Mouse (Mus musculus) WW6 (cell line): Measurements from ENCODE around the gene Gpsm1.

ENCODE experiments used
- DNase-seq: peaks from one replicate; pipeline ENCODE4 v3.0.0-alpha.2; 2013; ENCODE audit warnings: low read depth, low spot score

Gpsm1 gene

DNA sequence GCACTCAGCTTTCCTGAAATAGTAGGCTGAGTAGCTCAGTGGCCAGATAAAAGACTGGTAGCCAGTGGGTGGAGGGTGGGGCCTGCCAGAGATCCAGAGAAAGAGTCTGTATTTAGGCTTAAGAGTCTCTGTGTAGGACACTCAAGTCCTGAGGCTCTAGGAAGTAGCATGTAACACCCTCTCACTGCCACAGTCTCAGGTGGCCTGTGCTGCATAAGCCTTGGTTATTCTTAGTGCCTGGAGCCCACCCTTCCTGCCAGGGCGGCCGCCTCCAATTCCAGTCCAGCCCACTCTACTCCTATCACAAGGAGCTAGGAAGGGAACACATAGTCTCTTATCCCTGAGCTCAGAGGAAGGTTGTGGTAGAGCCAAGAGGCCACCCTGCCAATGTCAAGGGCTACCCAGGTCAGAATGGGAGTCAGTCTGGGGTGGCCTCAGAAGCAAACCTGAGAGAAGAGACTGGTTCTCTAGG is 26.2 kb downstream of the Gpsm1 start:
- DNase-seq, result no peak

DNA sequence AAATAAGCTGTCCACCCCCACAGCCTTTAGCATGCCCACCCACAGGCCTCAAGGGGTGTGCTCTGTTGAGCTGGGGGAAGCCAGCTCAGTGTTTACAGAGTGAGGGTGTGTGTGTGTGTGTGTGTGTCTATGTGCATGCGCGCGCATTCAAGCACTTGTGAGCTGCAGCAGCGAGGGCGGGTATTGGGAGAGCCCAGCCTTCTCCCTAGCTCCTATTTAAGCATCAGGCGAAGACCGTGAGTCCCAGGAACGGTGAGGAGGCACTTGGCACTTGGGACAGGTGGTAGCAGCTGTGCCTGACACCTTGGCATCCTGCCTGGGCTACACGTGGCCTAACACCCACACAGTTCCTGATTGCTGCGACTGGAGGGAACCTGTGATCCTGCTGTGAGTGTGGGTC is 26.7 kb downstream of the Gpsm1 start:
- no peak for DNase-seq

DNA sequence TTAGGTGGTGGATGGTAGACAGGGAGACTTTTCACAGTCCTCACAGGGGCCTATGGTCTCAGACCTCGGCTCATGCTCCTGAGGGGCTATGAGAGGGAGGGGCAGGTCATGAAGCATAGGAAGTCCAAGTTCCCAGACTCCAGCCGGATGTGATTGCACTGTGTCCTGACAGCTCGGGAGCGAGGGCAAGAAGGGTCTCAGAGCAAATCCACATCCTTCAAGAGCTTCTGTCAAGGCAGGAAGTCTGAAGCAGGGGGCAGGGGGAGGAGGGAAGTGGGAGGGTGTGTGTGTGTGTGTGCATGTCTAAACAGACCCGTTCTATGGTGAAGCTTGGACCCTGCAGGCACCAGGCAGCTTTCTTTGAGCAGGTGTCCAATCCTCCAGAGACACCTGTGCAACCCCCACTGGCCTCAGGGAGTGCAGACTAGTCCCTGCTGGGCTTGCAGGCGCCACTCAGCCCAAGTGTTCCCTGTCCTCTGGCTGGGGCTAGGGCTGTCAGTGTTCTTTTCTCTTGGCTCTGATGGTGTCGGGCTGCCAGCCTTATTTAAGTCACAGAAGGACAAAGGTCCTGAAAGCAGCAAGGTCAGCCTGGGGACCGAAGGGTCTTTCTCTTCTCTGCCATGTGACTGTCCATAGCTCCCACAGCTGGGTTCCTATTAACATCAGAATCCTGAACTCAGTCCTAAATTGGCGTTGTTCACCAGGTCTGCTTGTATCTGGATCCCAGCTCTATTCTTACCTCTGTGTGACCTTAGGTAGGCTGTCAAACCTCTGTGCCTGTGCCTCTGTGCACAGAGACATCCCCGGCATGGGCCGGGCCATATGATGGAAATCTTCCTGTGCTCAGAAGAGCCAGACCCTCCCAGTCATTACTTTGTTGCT is 27.5 kb downstream of the Gpsm1 start:
- no peak for DNase-seq

DNA sequence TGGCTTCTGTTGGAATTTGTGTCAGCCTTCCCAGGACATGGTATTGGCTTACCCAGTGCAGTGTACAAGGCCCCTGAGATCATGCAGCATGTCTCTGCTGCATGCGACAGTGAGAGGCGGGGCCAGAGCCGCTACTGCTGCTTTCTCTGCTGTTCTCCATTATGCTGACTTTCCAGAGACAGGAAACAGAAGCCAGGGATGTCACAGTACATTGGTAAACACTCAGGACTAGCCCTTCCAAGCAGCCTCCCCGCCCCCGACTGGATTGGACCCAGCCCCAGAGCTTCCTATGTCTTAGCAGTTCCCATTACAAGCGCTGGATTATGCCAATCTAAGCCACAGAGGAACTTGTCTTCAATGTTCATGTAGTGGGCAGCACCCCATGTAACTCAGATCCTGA is 32.9 kb downstream of the Gpsm1 start:
- DNase-seq, result no peak

DNA sequence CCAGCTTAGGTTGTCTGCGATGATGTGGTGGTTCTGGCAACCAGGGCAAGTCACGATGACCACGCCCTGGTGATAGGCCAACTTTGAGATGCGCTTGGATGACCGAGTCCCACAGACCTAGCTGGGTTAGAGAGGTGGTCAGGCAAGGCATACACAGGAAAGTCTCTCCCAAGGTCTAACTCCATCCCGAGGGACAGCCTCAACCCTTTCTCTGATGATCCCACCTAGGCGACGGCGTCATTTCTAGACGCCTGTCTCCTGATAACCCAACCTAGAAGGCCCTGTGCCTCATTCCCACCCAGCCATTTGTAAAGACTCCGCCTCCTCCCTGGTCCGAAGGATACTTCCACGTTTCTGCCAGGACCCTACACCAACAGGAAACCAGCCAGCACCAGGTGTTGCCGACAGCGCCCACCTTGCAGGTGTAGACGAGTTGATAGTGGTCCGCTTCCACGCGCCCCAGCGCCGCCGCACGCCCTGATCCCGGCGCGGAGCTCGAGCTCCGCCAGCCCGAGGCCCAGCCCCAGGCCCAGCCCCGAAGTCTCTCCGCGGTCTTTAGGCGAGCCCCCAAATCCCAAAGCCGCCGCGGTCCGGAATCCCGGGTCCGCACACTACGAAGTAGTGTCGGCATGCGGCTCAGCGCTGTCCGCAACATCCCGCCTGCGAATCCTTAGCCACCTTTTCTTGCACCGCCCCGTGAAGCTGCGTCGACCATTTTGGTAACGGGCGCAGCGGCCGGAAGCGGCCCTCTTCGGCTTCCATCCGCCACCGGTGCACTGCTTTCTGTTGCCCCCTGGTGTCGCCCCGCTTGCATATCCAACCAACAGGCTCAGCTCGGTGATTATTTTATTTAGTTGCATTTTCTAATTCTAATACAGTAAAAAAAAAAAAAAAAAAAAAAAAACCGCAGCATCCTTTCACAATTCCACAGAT is 36.3 kb downstream of the Gpsm1 start, which contains the start of gene Dnlz:
Dnlz (minus strand) TSS at position 753 of the 933 bp plus-strand sequence.
- peak; percentile 77 for DNase-seq

DNA sequence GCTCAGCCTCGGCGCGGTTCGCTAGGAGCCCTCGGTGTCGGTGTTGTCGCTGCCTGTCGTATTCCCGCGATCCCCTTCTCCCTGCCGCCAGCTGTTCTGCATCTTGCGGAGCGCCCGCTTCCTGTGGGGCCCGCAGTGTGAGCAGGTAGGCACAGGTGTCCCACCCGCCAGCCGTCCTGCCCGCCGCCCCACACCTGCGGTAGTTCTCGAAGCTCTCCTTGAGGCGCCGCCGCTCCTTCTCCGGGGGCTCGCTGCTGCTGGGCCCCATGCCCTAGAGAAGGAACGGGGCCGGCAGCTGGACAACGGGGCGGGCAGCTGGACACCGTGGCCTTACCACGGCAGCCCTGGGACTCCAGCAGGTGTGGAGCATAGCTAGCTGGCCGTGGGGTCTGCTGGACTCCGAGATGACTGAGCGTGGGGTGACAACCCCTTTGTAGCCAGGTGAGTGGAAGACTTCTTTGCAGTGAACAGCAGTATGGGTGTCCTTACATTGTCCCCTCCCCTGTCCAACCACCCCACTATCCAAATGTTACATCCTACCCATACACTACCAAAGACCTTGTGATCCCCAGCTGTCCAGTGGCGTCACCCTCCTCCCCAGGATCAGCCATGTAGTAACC is 37.1 kb downstream of the Gpsm1 start:
- DNase-seq, result no peak

DNA sequence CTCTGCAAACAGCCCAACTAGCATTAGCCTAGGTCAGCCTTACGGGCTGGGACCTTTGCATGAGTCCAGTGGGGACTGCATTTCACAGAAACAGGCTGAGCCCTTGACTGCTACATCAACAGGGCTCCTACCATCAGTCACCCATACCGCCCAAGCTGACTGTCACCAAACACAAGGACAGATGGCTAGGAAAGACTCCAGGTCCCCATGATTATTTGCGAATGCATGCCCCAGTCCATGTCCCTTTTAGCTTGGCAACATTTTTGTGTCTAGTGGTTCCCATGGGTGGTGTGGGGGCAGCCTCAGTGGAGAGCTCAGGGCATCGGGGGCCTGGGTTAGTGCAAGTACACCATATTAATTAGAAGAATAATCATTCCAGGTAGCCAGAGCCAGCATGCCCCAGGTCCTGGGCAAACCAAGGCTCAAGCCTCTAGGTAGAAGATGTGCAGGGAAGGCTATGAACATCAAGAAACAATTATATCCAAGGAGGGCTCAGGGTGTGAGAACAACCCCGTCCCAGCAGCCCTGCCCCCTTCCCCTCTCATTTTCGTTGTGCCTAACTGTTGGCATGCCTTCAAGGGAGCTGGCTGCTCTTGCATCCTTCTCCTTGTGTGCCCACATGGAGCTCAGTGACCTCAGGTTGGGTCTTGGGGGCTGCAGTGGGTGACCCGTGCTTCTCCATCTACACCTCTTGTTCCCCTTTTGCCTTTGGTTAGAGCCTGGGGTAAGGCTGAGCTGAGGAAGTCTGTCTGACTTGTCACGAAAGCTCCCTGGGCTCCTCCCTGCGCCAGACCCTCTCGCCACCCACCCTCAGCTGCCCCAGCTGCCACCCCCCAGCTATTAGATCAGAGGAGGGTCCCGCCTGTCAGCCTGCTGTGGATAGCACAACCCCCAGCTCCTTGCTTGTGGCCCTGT is 38.0 kb downstream of the Gpsm1 start:
- no peak for DNase-seq

DNA sequence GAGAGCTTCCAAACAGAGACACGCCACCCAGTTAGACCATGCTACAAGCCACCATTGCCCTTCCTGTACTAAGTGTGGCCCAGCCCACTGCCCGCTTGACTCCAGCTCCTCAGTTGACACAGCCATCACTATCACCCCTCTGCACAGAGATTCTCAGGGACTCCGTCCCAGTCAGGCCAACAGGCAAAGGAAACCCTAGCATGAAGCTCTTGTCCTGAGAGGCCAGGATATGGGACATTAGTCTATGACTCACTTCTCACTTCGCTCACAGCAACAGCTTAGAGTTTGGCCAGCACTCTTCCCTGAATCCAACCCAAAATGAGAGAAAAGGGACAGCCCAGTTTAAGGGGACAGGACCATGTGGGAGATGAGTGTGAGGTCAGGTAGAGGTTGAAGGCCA is 39.1 kb downstream of the Gpsm1 start:
- no peak for DNase-seq

DNA sequence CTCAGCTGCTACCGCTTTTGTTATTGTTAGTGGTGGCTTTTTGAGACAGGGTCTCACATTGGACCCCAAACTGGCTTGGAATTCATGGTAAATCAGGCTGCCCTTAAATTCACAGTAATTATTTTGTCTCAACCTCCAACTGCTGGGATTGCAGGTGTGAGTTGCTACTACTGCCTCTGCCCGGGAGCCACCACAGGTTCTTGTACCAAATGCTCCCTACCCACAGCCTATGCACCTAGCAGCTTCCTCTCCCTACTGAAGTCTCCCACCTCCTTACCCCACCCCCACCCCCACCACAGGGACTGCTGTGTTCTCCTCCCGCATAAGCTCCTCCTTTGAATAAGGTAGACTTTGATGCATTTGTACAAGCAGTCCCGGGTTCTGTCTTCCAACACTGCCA is 40.9 kb downstream of the Gpsm1 start:
- no peak for DNase-seq

DNA sequence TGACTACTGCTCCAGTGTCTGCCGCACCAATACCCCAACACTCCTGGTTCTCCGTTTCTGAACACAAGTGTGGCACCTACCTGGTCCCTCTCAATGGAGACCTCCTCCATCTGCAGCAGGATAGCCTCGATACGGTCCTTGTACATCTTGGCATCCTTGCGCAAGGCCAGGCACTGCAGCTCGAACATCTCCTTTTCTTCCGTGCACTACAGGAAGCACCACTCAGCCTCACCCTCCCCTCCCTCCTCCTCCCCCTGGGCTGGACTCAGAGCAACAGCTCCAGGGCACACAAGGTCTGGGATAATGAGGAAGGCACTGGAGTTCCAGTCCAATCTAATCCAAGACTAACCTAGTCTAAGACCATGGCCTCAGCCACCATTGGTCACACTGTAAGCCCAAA is 41.4 kb downstream of the Gpsm1 start:
- no peak for DNase-seq

DNA sequence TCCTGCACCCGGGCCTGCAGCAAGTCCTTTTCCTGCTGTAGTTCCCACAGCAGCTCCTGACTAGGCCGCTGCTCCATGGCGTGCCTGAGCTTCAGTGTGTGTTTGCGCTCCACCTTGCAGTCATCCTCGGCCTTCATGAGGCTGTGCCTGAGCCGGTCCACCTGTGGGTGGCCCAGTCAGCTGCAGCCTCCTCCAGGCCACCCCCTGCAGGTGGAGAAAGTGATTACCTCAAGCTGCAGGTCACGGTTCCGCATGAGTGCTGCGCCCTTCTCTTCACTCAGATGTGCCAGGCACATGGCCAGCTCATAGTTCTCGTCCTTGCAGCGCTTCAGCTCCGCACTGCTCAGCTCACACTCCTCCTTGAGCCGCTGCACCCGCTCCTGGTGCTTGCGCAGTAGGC is 42.2 kb downstream of the Gpsm1 start:
- DNase-seq, result no peak

DNA sequence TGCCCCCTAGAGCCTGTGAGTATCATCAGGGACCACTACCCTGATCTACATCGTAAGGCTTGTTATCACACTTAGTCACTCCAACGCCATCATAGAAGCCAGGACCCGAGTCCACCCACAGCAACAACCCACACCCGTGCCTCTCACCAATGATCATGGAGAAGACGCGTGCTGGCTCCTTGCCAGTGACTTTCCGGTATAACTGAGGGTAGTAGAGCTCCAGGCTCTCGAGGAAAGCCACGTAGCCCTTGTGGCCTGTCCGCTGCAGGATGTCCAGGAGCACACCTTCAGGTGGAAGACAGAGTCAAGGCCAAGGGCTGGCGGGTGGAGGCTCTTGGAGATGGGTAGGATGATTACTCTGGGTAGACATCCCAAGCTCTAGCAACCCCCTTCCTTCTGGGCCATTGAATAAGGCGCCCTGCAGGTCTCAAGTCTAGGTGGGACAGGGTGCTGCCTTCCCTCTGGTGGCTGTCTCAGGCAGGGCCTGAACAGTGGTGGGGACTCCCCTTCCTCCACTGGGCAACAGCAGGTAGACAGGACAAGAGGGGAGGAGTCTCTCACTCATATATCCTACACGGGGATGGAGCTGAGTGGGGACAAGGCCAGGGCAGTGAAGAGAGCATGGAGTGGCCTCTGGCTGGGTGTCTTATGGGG is 43.5 kb downstream of the Gpsm1 start:
- no peak for DNase-seq

DNA sequence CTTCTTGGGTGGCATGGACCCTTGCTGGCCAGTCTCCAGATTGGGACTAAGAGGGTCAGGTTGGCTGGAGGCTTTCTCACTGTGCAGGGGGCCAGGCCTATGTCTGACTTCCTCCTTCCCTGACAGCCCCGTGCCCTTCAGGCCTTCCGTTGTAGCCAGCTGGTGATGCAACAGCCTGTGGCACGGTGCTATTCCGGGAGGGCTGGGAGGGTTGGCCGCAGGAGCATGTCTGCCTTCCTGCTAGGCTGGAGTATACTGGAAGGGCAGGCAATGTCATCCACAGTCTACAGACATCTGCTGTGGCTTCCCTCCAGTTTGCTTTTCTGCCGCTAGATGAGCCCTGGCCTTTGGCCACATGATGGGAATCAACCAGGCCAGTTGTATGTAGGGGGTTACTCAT is 44.7 kb downstream of the Gpsm1 start:
- DNase-seq, result no peak

DNA sequence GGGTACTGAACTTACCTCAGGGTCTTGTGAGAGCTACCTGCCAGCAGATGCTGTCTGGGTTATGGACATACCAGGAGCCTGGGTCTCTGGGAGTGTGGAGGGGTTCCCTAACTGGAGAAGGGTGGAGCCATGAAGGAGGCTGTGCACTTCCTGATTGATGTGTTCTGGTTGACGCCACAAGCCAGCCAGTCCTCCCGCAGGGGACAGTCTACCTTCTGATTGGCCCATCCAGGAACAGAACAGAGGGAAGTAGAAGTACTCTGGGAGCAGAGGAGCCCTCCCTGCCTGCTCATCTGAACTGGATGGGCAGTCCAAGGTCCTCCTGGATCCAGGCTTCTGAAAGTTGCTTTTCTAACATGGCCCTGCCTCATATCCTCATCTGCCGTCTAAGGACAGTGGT is 45.5 kb downstream of the Gpsm1 start, which contains the start of gene Card9:
Card9 (minus strand) TSS at position 147 of the 400 bp plus-strand sequence.
- no peak for DNase-seq

DNA sequence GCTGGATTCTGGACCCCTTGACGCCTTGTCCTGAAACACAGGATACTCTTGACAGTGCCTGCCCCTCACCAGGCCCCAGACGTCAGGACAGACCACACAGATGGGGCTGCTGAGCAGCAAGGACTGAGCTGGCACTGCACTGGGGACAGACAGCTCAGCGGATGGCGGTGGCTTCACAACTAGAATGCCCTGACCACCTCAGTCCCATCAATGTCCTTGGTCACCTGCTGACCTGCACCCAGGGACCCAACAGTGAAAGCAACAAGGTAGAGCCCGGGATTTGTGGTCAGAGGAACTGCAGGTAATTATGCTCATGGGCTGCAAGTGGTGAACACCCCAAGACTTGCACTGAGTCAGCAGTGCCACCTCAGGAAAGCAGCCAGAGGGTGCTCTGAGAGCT is 47.7 kb downstream of the Gpsm1 start:
- no peak for DNase-seq

DNA sequence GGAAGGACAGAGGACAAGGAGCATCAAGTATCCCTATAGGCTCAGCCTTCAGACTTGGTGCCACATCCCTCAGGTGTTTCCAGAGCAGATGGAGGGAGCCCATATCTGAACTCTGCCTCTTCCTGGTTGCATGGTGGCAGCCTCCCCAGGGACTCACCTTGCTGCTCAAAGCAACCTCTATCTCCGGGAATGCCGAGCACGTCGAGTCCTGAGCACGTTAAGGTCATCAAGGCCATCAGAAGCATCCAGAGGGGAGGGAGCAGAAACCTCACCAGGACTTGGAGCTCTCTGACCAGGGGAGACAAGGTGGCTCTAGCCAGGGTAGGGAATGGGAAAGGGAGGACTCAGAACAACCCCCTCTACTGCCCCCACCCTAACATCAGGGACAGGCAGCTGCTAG is 48.2 kb downstream of the Gpsm1 start:
- DNase-seq, result no peak

DNA sequence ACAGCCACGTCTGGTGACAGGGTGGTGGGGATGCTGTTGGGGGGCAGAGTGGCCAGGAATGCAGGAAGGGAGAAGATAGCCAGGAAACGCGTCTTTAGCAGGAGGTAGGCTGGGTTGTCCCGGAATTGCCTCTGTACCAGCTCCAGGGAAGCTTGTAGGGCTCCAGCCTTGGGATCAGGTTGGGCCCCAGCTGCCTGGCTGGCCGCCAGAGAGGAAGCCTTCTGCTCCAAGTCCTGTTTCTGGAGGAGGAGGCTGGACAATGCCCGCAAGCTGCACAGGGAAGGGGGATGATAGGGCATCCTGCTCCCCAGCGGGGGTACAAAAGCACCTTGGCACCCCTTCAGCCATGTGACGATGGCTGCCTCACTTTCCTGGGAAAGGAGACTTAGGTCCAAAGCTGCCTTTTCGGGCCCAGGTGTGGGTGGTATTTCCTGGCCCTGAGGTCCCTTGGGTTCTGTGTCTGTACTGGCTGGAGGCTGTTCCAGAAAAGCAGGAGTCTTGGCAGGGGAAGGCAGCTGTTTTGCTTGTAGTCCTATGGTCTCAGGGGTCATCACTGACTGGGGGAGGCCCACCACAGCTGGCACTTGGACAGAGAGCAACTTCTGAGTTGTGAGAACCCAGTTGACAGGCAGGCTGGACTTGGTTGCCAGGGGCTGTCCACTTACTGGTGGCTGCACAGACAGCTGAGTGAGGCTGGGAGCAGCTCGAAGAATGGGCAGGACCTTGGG is 49.6 kb downstream of the Gpsm1 start:
- DNase-seq, result no peak

DNA sequence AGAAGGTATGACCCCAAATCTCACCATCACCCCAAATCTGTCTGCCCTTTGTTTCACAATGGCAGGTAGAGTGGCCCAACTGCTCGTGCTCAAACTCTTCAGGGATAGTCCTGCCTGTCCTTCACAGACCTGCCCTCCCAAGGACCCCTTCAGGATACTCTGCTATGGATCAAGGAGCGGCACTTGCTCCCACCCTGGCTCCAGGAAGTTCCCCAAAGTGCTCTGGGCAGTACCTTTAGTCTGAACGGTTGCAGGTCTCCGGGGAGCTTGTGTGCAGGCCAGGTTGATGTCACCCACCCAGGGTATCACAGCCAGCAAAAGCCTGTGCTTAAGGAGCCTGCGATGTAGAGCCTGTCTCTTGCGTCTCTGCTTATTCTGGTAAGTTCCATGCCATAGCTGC is 52.6 kb downstream of the Gpsm1 start:
- no peak for DNase-seq

DNA sequence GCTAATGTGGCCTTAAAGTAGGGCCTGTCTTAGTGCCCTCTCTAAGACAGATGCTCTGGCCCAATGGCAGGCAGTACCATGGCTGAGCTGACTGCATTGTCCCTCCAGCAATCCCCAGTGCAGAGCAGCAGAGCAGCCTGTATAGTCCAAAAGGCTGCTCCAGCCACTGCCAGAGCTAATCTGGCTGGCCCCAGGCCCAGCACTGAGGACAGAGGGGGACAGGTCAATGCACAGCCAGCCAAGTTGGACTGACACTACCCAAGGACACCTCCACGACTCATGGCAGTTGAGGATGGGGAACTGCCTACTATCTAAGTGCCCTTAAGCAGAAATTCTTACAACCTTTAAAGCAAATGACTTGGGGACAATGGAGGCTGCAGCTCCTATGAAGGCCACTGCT is 53.3 kb downstream of the Gpsm1 start:
- no peak for DNase-seq

DNA sequence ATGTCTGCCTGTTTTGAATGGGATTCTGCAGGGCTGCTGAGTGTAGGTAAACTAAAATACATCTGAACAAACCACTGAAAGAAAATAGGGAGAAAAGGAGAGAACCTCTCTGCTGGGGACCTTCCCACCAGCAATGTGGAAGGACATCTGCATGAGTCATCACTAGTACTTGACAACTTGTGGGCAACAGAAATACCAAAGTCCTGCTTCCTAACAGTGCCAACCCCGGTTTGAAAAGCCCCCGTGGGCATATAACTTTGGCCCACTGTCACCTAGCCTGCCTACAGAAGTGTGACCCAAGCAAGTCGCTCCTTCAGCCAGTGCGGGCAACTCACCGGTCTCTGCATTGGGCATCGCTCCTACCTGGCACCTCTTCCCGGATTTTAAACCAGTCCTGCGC is 57.1 kb downstream of the Gpsm1 start:
- no peak for DNase-seq
